Mouse (Mus musculus) cerebellum, adult 9-10 months (tissue): Measurements from ENCODE around the gene Pkd2.
A peak's percentile ranks its signal among the peaks of the same experiment; 100 is the strongest.

Experiments
- DNase-seq: peaks from one replicate; pipeline ENCODE4 v3.0.0; 2022

The Pkd2 gene

GRCm38 (mm10) chr5:104466816-104467215 lies 7.6 kb downstream of the Pkd2 start:
- DNase-seq, result no peak

GRCm38 (mm10) chr5:104468586-104468985 lies 9.3 kb downstream of the Pkd2 start:
- no peak for DNase-seq

GRCm38 (mm10) chr5:104470981-104471391 lies 11.7 kb downstream of the Pkd2 start:
- DNase-seq, result no peak

GRCm38 (mm10) chr5:104472371-104472770 lies 13.1 kb downstream of the Pkd2 start:
- no peak for DNase-seq

- no peak for DNase-seq
Measured at GRCm38 (mm10) chr5:104480367-104480766, 21.1 kb downstream of the Pkd2 start.

GRCm38 (mm10) chr5:104482856-104483255 lies 23.6 kb downstream of the Pkd2 start:
- DNase-seq, result no peak

- no peak for DNase-seq
Measured at GRCm38 (mm10) chr5:104491561-104491960, 32.3 kb downstream of the Pkd2 start.

- no peak for DNase-seq
Measured at GRCm38 (mm10) chr5:104504883-104505282, 45.6 kb downstream of the Pkd2 start.

DNA sequence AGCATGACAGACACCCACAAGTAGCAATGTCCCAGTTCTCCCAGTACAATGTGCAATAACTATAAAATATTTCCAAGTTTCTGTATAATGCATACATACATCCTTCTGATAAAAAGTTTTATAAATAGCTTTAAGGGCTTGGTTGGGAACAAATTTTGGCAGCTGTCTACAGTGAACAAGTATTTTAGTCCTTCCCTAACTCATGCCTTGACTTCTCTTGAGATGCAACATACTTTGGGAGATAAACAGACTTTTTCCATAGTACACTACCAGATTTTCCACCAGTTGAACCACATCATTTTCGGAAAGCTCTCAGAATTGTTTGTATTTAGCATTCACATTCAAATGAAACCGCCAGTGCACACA lies 48.6 kb downstream of the Pkd2 start:
- no peak for DNase-seq

- DNase-seq, result peak; percentile 79
Measured at GRCm38 (mm10) chr5:104508195-104508891, 49.1 kb downstream of the Pkd2 start, which contains the start of gene BC005561. Gene BC005561 (plus strand): TSS chr5:104508352.

DNA sequence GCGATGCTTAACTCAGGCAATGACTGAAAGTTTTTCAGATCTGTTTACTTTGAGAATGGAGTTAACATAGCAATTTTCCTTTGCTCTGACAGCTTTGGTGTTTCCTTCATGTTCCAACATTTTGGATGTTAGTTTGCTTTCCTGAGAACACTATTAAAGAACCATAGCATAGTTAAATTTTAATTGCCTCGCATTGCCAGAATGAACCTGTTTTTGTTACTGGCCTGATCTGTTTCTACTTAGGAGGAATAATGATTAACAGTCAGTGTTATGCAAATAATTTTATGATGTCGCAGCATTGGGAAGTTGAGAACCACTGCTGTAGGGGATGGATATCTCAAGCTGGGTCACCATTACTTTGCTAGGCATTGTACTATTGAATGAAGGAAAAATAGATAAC lies 52.0 kb downstream of the Pkd2 start:
- DNase-seq, result no peak

- DNase-seq, result peak; percentile 31
Measured at GRCm38 (mm10) chr5:104538612-104539011, 79.4 kb downstream of the Pkd2 start.

GRCm38 (mm10) chr5:104539331-104539730 lies 80.1 kb downstream of the Pkd2 start:
- DNase-seq, result no peak
